Mouse (Mus musculus): Measurements from ENCODE around the gene Pgf. TPM values are rescaled to one million over a fixed set of nuclear protein-coding genes. Genes with fewer than 3 reads are reported as not detected.

The Pgf gene
- 2.0 and 2.7 TPM in 2 replicates for polyA plus RNA-seq (2015; fragmentation: Nextera tagmentation; extraction: Ambion mirVana)

DNA sequence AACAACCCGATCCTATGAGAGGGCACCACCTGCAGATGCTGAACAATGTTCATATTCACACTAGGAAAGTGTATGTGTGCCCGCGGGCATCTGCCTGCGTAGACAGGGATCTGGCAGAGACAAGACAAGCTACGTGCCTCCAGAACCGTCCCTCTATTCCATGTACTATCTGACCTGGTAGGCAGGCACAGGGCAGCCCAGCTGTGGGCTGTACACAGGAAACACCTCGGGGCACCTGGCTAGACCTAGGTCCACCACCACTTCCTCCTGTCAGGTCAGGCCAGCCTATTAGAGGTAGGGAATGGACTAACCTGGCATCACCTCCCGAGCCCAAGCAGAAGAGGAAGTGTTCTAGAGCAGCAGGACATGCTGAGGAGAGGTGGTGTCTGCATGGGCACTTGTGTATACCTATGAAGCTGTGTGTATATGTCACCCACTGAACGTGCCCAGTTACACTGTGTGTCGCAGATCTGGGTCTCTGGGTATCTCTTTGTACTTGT is at the start of gene Pgf:
TSS of gene Pgf (minus strand) at position 51 of the 500 bp plus-strand sequence.
- DNase-seq (ENCODE audit: low spot score): no peak

GRCm38 (mm10) chr12:85227227-85227626 is 49.6 kb upstream of the Pgf start:
- no peak for DNase-seq (ENCODE audit: low spot score)

DNA sequence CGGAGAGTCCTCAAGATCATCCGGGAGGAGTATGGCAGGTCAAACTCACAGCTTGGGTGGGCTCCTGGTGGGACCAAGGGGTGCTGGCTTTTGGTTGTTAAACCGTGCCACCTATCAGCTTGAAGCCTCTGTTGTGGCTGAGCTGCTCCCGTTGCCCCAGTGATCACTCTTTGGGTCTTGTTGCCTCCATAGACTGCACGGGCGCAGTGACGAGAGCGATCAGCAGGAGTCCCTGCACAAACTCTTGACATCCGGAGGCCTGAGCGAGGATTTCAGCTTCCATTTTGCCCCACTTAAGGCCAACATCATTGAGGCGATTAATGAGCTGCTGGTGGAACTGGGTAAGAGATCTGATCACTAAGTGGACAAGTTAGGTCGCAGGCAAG is 42.3 kb upstream of the Pgf start:
- peak; percentile 60 for DNase-seq (ENCODE audit: low spot score)

GRCm38 (mm10) chr12:85219236-85219904 is 41.8 kb upstream of the Pgf start, which contains the start of gene Eif2b2:
TSS of gene Eif2b2 (plus strand) at chr12:85219481.
- DNase-seq (ENCODE audit: low spot score): peak; percentile 96

- no peak for DNase-seq (ENCODE audit: low spot score)
Measured at GRCm38 (mm10) chr12:85217733-85218310, 40.2 kb upstream of the Pgf start.

GRCm38 (mm10) chr12:85215031-85215430 is 37.4 kb upstream of the Pgf start:
- DNase-seq (ENCODE audit: low spot score): no peak

GRCm38 (mm10) chr12:85208687-85209199 is 31.2 kb upstream of the Pgf start:
- peak; percentile 37 for DNase-seq (ENCODE audit: low spot score)

GRCm38 (mm10) chr12:85205425-85205824 is 27.8 kb upstream of the Pgf start:
- DNase-seq (ENCODE audit: low spot score): no peak

- DNase-seq (ENCODE audit: low spot score): no peak
Measured at GRCm38 (mm10) chr12:85204105-85204504, 26.5 kb upstream of the Pgf start.

- no peak for DNase-seq (ENCODE audit: low spot score)
Measured at GRCm38 (mm10) chr12:85203699-85204098, 26.1 kb upstream of the Pgf start.

- DNase-seq (ENCODE audit: low spot score): no peak
Measured at GRCm38 (mm10) chr12:85202191-85202590, 24.6 kb upstream of the Pgf start.

- no peak for DNase-seq (ENCODE audit: low spot score)
Measured at GRCm38 (mm10) chr12:85201830-85202147, 24.2 kb upstream of the Pgf start.

- no peak for DNase-seq (ENCODE audit: low spot score)
Measured at GRCm38 (mm10) chr12:85200929-85201829, 23.6 kb upstream of the Pgf start.

GRCm38 (mm10) chr12:85199954-85200353 is 22.4 kb upstream of the Pgf start:
- no peak for DNase-seq (ENCODE audit: low spot score)

DNA sequence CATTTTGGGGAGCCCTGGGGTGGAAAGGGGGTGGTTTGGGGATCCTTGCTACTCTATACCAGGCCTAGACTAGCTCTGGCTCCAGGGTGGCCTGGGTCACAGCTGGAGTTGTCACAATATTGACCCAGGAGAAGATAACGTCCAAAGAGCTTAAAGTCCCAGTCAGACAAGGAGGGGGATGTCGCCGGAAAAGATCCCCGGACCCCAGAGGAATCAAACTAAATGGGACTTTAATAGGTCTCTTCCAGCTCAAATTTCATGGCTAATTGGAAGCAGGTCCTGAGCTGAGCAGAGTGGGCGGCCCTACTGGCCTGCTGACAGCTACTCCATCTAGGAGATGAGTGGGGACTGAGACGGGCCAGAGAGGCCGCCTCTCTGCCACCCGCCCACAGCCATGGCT is 20.3 kb upstream of the Pgf start:
- no peak for DNase-seq (ENCODE audit: low spot score)

- no peak for DNase-seq (ENCODE audit: low spot score)
Measured at GRCm38 (mm10) chr12:85197371-85197770, 19.8 kb upstream of the Pgf start.

DNA sequence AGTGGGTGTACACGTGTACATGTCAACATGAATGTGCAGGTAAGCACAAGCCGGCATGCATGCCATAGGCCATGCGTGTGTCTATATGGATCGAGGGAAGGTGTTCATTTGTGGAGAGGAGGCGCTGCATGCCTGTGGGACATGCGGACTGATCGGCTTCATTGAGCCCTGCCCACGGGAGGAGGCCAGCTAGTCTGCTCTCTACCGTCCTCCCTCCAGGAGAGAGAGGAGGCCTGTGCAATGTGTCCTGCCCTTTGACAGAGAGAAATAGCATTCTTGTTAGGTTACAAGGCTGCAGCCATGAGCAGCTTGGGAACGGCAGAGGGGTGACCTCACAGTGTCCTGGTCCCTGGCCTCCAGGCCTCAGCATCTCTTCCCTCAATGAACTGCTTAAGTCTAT is 18.6 kb upstream of the Pgf start:
- no peak for DNase-seq (ENCODE audit: low spot score)

GRCm38 (mm10) chr12:85195086-85195485 is 17.5 kb upstream of the Pgf start:
- DNase-seq (ENCODE audit: low spot score): no peak

DNA sequence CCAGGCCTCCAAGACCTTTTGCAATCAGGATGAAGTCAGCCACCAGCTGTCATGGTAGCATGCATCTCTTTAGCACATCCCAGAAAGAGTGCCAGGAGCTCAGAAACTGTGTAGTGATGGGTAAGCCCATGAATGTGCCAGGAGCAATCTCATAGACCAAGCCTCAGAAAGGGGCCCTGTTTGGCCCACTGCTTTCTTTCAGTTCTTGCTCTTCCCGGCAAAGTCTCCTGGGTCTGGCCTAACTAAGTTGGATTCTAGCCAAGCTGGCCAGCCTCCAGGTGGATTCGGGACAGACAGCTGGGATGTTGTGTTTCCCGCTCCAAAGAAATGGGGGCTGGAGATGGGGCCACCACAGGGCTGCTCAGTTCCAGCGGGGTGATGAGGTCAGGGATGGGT is 17.0 kb upstream of the Pgf start:
- no peak for DNase-seq (ENCODE audit: low spot score)

- no peak for DNase-seq (ENCODE audit: low spot score)
Measured at GRCm38 (mm10) chr12:85193923-85194622, 16.5 kb upstream of the Pgf start.

- no peak for DNase-seq (ENCODE audit: low spot score)
Measured at GRCm38 (mm10) chr12:85193146-85193545, 15.6 kb upstream of the Pgf start.

All from thymus, postnatal 0 days (tissue).